Mouse (Mus musculus): ENCODE data around the gene Ccnjl. TPM values are rescaled to one million over a fixed set of nuclear protein-coding genes. Genes with fewer than 3 reads are reported as not detected.

Ccnjl gene
- polyA plus RNA-seq, 1 experiment from 2014 or later, result 23.3 TPM

GRCm38 (mm10) chr11:43633165-43633564 lies 104.6 kb downstream of the Ccnjl start:
- no peak overlapping the region for H3K9ac ChIP-seq

DNA sequence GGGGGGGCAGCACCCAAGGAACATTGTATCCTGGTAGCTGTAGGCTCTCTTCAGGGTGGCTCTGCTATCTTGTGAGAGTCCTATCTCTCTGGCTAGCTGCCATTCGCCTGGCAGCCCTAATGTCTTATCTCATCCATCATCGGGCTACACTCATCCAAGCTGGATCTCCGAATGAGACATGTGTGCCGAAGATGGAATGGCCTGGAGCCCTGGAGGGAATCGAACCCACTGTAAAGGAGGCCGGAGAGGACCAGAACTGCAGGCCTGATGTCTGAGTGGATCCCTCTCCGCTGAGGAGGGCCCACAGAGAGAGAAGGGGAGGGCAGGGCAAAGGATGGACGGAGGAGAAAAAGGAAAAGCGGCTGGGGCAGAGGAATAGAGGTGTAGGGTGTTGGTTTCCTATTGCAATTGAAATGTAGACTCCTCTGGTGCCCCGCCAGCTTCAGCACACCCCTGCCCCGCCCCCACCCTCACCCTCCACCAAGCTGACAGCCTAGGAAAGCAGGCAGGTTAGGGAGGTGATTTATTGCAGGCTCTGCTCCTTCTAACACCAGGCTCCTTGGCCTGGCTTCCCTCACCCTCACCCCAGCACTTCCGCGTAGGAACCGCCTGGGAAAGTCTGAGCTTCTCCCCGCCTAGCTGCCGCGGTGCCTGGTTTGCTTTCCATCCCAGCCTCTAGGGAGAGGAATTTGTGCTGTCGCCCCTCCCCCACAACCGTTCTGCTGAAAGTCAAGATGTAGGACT lies 105.2 kb downstream of the Ccnjl start:
- no peak overlapping the region for H3K4me3 ChIP-seq
- no peaks in the 10 kb centered on the region for H3K36me3 ChIP-seq
- WGBS, result 10% methylated on average over 19 of the region's 19 CpGs
- H3K27me3 ChIP-seq, result no peaks in the 10 kb centered on the region
- H3K4me2 ChIP-seq, result peak overlapping the region; percentile 35
- peaks cover 12% of the 10 kb centered on the region for H3K4me1 ChIP-seq
- no peaks in the 10 kb centered on the region for H3K9me3 ChIP-seq
- no peak overlapping the region for H3K9ac ChIP-seq
- H3K27ac ChIP-seq, result peak overlapping the region; percentile 58
- peak; percentile 77 for ATAC-seq (ENCODE audit: borderline replicate concordance, extremely low read depth, low FRiP score, low TSS enrichment)

More at GRCm38 (mm10) chr11:43633165-43633564, 104.6 kb downstream of the Ccnjl start:
- Histone ChIP-seq H3K4me2 (no peak overlapping the region), H3K9me3 (no peaks in the 10 kb centered on the region), H3K4me1 (peaks cover 12% of the 10 kb centered on the region), H3K4me3 (no peak overlapping the region), H3K27me3 (no peaks in the 10 kb centered on the region), H3K36me3 (no peaks in the 10 kb centered on the region), H3K27ac (no peak overlapping the region)
- 66% methylated on average over 6 of the region's 6 CpGs for WGBS
- ATAC-seq (ENCODE audit: borderline replicate concordance, extremely low read depth, low FRiP score, low TSS enrichment), result peak; percentile 15; the same call in 1 of the 2 replicates

Other genes with a start within 250 kb of the Ccnjl start
- 86.8 and 95.0 TPM in 2 replicates for gene Pttg1, start 102.5 kb upstream of the Ccnjl start, polyA plus RNA-seq (2015; fragmentation: Nextera tagmentation; extraction: Ambion mirVana)
- 56.8 and 58.0 TPM in 2 replicates for gene Slu7, start 95.0 kb upstream of the Ccnjl start, polyA plus RNA-seq (2015; fragmentation: Nextera tagmentation; extraction: Ambion mirVana)
- 2.6 and 3.1 TPM in 2 replicates for gene C1qtnf2, start 54.5 kb upstream of the Ccnjl start, polyA plus RNA-seq (2015; fragmentation: Nextera tagmentation; extraction: Ambion mirVana)
- gene 4933415A04Rik, start 58.3 kb downstream of the Ccnjl start, polyA plus RNA-seq (2015; fragmentation: Nextera tagmentation; extraction: Ambion mirVana), result 5.9 and 6.3 TPM in 2 replicates
- gene Fabp6, start 72.8 kb downstream of the Ccnjl start, polyA plus RNA-seq (2015; fragmentation: Nextera tagmentation; extraction: Ambion mirVana), result not detected in 2 replicates
- gene Pwwp2a, start 153.2 kb downstream of the Ccnjl start, polyA plus RNA-seq (2015; fragmentation: Nextera tagmentation; extraction: Ambion mirVana), result 23.4 and 28.4 TPM in 2 replicates
- 64.7 and 64.8 TPM in 2 replicates for gene Ttc1, start 219.2 kb downstream of the Ccnjl start, polyA plus RNA-seq (2015; fragmentation: Nextera tagmentation; extraction: Ambion mirVana)

All from lung, embryonic 15.5 days (tissue).